Mouse (Mus musculus): Measurements from ENCODE around the gene Slamf1. TPM values are rescaled to one million over a fixed set of nuclear protein-coding genes. Genes with fewer than 3 reads are reported as not detected.
"Not testable (repeated sequence)": the region's sequence is repeated elsewhere in the genome, so short reads cannot be mapped to it uniquely, and the experiment has no call there.

Gene Slamf1
- total RNA-seq, 2 experiments from 2014 or later: not detected

DNA sequence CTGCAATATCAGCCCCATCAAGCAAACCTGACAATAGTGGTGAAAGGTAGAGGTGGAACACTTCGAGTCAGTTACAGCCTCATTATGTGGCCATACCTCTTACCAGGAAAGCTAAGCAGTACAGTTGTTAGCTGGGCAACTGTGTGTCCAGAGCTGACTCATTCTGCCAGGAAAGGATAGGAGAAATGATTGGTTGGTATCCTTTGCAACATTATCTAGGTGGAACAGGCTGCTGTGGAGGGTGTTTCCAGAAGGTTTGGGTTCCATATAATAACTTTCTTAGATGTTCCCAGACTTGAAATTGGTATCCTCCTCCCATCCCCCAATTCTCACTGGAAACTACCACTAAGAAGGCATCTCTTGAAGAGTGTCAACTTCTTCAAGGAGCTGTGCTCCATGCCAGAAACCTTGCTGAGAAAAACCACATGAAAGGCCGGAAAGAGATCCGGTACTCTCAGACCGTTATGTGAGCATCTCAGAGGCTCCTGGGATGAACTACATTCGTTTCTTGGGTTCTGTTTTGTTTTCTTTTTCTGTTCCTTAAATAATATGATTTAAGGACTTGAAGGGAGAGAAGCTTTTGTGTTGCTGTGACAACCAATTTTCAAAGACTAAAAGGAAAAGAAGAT, 15.5 kb downstream of the Slamf1 start:
- DNase-seq: no peak
- Histone ChIP-seq H3K27ac (no peak overlapping the region), H3K4me3 (no peak overlapping the region)
- intact Hi-C loops (cut with DNase I): no loop called here
- TF ChIP-seq CTCF (IDR thresholded peaks at IDR 0.05): no peak

DNA sequence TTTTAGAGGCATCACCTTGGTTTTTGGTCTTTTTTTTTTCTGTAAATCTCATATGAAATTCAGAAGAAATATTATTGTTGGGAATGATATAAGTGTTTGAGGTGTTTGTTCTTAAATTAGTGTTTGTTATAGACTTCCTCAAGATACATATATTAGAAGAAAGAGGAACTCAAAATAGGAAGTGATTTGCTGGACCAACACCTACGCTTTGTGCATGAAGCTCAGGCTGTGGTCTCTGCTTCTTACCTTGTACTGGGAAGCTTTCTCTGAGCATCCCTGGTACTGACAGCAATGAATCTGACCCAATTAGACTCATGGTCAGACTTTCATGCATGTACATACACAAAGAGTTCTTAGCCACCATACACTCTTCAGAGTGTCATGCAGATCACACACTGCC, 18.9 kb downstream of the Slamf1 start:
- DNase-seq: no peak
- H3K27ac ChIP-seq: no peak overlapping the region
- TF ChIP-seq CTCF (IDR thresholded peaks at IDR 0.05): no peak
- intact Hi-C loops (cut with DNase I): no loop called here
- H3K4me3 ChIP-seq: no peak overlapping the region

DNA sequence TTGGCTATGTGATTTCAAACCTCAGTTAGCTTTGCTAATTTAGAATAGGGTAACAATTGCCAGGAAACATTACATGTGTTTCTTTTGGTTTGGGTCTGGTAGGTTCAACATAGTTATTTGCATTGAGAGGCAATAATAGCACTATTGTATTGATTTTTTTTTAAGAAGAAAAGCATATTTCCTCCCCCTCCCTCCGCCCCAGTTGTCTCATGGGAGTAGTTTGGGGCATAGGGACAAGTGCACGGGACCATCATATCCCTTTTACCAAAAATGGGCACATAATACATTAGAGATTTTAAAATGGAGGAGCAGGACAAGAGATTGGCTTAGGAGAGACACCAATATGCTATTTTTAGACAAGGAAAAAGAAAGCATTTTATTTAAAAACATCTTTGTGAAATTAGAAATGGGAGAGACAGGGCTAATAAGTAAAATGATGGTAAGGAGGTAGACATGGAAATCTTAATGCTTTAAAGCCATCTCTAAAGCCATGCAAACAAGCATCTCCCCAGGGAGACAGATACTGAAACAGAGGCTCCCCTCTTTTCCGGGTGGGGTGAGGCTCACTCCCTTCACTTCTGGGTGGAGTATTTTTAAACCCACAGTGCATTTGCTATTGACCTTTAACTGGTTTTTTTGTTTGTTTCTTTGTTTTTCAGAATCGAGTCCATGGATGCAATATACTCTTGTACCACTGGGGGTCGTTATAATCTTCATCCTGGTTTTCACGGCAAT, 20.5 kb downstream of the Slamf1 start:
- no peak for DNase-seq
- no peak for TF ChIP-seq CTCF (IDR thresholded peaks at IDR 0.05)
- no peak overlapping the region for H3K4me3 ChIP-seq
- intact Hi-C loops (cut with DNase I): no loop called here
- H3K27ac ChIP-seq: no peak overlapping the region

DNA sequence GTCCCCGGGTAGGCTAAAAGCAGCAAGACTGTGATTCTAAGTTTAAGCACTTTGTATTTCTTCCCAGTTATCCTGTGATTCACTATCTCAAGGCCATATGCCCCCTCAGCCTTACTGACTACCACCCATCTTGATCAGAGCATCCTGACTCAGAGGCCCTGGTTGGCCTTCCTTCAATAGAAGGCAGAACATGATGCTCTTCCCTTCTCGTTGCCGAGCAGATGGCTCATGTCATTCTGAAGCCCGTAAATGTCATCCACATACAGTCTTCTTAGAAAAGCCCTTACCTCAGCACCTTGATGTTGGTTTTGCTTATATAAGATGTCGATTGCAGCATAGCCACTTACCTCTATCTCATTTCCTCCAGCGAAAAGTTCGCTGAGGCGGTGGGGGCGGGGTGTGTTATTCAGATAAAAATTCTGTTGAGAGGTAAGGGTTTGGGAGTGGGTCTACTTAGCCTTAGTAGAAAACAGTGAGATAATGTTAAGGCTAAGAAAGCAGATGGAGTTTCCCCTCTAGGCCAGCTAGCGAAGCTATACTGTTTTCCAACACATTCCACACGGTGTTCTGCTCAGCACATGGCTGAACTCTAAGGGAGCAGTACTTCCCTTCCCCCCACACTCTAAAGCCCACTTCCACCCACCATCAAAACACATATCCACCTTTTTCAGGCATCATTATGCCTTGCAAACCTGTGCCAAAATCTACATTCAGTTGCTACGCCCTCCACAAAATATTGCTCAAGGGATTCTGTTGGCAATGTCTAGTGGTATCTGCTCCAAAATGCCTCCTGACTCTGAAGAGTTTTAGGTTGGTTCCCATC, 21.7 kb downstream of the Slamf1 start:
- no peak for DNase-seq
- Histone ChIP-seq H3K27ac (no peak overlapping the region), H3K4me3 (no peak overlapping the region)
- TF ChIP-seq CTCF (IDR thresholded peaks at IDR 0.05): no peak
- intact Hi-C loops (cut with DNase I): no loop called here

DNA sequence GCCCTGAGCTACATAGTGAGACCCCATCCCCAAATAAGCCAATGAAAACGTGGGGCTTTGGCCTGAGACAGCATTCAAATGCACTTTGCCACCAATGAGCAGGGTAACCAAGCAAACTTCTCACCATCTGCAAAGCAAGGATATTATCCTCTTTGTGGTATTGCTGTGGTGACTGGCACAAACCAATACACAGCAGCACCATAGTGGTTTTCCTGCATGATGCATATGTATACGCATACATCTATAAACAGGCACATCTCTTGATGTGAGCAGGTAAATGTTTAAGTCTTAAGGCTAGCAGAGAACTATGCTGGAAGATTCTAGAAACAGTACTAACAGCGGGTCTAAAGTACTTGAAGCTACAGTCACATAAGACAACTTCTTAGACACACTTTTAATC, 22.5 kb downstream of the Slamf1 start:
- TF ChIP-seq CTCF (IDR thresholded peaks at IDR 0.05): no peak
- H3K4me3 ChIP-seq: no peak overlapping the region
- intact Hi-C loops (cut with DNase I): no loop called here

DNA sequence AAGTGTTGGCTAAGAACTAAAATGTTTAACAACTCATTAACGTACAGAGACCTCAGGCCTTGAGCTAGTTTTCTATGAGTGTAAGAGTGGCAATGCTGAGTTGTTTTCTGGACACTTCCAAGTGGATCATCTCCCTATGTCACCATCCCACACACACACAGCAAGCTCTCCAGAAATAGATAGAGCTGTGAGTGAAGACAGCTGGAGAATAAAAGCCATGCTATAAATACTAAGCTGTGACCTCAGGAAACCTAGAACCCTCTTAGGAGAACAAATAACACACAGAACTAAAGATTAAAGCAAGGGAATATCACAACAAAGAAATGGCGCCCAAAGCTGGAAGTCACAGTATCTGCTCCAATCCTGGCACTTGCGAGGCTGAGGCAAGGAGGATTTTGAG, 24.6 kb downstream of the Slamf1 start:
- H3K4me3 ChIP-seq: no peak overlapping the region
- intact Hi-C loops (cut with DNase I): no loop called here
- no peak for TF ChIP-seq CTCF (IDR thresholded peaks at IDR 0.05)
- no peak overlapping the region for H3K27ac ChIP-seq
- DNase-seq: no peak

More for the DNA sequence above, 22.5 kb downstream of the Slamf1 start:
- DNase-seq: no peak
- no peak overlapping the region for H3K27ac ChIP-seq

DNA sequence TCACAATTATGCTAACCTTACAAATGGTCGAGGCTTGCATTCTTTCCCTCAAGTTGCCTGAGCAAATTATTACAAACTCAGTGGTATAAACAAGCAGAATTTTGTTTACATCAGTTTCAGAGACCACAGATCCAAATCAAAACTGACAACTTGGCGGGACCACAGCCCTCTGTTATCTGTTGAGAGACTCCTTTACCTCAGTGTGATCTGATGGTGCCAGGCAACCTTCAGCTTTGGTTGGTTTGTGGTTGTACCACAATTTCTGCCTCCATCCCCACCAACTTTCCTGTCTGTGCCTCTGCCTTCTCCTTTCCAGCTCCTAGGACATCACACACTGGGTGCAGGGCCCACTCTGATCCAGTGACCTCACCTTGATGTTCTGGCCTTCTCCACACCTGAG, 29.3 kb downstream of the Slamf1 start:
- Histone ChIP-seq H3K27ac (no peak overlapping the region), H3K4me3 (no peak overlapping the region)
- DNase-seq: no peak
- intact Hi-C loops (cut with DNase I): no loop called here
- no peak for TF ChIP-seq CTCF (IDR thresholded peaks at IDR 0.05)

DNA sequence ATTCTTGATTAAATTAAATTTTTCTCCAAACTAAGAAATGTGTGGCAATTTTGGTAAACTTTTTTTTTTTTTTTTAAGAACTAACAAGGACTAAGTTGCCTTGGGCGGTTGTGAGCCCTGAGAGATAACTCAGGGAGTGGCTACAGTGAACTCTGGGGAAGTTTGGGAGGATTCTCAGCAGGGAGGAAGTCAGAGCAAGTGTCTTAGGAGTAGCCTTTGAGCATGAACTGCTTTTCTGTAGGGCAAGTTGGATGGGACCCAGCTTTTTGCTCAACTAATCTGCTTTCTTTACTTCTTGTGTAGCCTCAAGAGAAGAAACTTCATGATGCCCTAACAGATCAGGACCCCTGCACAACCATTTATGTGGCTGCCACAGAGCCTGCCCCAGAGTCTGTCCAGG, 30.9 kb downstream of the Slamf1 start:
- intact Hi-C loops (cut with DNase I): no loop called here
- Histone ChIP-seq H3K27ac (no peak overlapping the region), H3K4me3 (no peak overlapping the region)
- DNase-seq: no peak
- TF ChIP-seq CTCF (IDR thresholded peaks at IDR 0.05): no peak

DNA sequence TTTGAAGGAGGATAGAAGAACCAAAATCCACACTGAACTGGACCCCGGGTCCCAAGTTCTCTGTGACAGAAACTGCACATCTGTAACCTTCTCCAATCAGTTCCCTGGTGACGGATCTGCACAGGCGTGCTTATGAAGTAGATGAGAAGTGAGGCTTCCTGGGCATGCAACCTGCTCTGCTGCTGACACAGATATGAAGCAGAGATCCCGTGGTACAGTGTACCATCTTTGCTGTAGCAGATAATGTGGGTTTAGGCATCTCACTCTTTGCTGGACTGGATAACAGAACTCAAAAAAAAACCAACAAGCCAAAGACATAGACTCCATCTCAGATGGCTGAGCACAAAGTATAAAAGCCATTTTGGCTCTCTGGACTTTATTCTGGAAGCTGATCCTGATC, 32.7 kb downstream of the Slamf1 start:
- DNase-seq: no peak
- intact Hi-C loops (cut with DNase I): no loop called here
- no peak for TF ChIP-seq CTCF (IDR thresholded peaks at IDR 0.05)
- H3K4me3 ChIP-seq: no peak overlapping the region
- H3K27ac ChIP-seq: no peak overlapping the region

DNA sequence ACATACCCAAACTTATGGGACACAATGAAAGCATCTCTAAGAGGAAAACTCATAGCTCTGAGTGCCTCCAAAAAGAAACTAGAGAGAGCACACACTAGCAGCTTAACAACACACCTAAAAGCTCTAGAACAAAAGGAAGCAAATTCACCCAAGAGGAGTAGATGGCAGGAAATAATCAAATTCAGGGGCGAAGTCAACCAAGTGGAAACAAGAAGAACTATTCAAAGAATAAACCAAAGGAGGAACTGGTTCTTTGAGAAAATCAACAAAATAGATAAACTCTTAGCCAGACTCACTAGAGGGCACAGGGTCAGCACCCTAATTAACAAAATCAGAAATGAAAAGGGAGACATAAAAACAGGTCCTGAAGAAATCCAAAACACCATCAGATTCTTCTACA, 44.1 kb downstream of the Slamf1 start:
- intact Hi-C loops (cut with DNase I); H3K27ac ChIP-seq; DNase-seq: not testable (repeated sequence)

DNA sequence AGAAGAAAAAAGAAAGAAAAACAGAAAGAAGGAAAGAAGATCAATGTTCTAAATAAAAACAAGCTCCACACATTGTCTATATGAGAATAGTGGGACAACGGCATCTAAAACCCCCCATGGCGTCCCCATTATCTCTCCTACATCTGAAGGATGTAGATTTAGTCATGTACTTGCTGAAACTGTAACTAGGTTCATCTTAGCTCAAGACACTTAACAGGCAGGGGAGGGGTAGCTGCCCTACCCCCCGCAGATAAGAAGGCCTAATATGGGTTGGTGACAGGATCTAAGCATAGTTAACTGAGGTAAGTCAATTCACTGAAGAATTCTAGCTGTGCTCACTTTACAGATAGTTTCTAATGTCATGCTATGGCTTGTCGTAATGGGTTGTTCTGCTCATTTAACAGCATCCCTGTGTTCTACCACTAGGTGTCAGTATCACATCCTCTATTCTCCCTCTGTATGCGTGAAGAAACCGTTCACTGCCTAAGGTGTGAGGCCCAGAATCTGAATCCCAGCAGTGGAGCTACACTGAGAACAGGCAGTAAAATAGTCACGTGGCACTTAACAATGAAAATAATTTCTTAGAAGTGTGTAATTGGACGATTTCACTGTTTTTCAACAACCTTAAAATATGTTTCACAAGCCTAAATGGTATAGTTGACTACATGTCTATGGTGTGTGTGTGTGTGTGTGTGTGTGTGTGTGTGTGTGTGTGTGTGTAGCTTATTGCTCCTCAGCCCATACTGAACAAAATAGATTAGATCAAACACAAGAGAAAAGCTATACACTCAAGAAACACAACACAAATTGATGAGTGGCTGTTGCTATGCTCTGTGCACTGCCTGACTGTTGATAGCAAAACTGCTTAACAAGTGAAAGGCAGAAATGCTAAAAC, 48.9 kb downstream of the Slamf1 start:
- H3K4me3 ChIP-seq: no peak overlapping the region
- no peak for DNase-seq
- no peak overlapping the region for H3K27ac ChIP-seq
- TF ChIP-seq CTCF (IDR thresholded peaks at IDR 0.05): peak; percentile 75
- intact Hi-C loops (cut with DNase I): loop anchor here (5.0 kb wide), 1 partner anchor 187 kb away; no protein-coding TSS in a partner anchor

More for the DNA sequence above, 44.1 kb downstream of the Slamf1 start:
- H3K4me3 ChIP-seq: not testable (repeated sequence)

DNA sequence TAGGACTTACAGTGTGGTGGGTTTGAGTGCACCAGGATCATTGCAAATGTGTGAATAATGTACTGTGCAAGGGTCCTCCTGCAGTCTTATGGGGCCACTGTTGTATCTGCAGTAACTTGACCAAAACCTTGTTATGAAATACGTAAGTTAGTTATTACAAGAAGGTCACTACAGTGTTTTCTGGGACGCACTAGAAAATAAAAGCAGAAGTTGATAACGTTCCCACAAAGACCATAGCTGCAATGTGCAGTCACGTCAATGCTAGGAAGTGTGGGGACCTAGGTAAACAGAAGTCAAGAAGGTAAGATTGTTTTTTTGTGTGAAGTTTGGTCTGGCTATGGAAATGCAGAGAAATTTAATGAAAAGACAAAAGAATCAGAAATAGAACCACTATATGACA, 50.1 kb downstream of the Slamf1 start:
- DNase-seq: no peak
- Histone ChIP-seq H3K27ac (no peak overlapping the region), H3K4me3 (no peak overlapping the region)
- no peak for TF ChIP-seq CTCF (IDR thresholded peaks at IDR 0.05)
- intact Hi-C loops (cut with DNase I): loop anchor here (5.0 kb wide), 1 partner anchor 185 kb away; no protein-coding TSS in a partner anchor
